Mouse (Mus musculus) mouse embryonic stem cell (cell line): ENCODE data around the gene Hapln3.

Experiments used
- in situ Hi-C, 2 experiments: fragments of 300-500 bp; cut with MboI; formaldehyde crosslinking; loops; 1 replicate in 1 of 2; 3 replicates in 1 of 2; pipeline ENCODE4 v1.14.3; 2019 to 2020; ENCODE audit warnings: low sequenced_read_pairs in 2 of 2, low pct_unique_long_range_greater_than_20kb in 1 of 2, mixed read lengths in 1 of 2; ENCODE audit not compliant: unreplicated experiment in 1 of 2

The Hapln3 gene

DNA sequence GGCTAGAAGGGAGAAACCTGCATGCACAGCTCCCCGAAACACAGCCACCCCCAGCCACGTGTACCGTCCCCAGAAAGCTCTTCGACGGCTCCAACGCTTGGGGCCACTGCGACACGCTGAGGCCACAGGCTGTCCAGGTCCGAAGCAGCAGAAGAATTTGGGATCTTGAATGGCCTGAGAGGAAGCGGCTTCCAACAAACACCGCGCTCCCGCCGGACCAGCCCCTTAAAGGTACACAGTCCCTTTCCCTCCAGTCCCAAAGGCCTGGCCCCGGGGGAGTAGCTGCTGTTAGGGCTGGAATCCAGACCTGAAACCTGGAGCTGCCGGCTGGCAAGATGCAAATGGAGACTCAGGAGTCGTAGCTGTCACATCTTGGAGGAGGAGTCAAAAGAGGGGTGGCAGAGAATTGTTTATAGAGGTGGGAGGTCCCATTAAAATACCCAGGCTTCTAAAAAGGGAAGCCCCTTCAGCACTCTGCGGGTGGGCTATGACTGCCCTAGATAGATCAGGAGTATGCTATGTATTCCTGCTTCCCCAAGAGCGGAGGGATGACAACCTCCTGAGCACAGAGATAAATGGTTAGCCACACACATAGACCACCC, at the start of gene Hapln3:
TSS of gene Hapln3 (minus strand) at position 176 of the 602 bp plus-strand sequence.
- in situ Hi-C loops: loop anchor here (10.0 to 25.0 kb wide), 2 partner anchors 224 to 231 kb away; no protein-coding TSS in a partner anchor

DNA sequence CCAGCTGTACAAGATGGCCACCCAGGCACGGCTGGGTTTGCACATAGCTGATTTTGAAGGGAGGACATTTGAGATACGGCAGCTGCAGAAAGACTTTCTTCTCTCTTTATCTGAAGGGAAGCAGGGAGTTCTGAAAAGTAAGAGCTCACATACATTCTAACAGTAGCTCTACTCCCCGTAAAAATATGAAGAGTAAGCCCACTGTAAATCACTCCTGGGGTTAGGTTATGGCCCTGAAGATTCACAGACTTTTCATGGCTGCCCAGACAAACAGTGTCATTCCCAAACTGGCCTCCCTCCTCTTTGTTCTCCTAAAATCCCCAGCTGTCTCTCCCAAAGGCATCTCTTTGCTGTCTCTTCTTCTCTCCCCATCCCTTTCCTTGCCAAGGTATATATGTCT, 43.0 kb upstream of the Hapln3 start:
- in situ Hi-C loops: no loop called here

DNA sequence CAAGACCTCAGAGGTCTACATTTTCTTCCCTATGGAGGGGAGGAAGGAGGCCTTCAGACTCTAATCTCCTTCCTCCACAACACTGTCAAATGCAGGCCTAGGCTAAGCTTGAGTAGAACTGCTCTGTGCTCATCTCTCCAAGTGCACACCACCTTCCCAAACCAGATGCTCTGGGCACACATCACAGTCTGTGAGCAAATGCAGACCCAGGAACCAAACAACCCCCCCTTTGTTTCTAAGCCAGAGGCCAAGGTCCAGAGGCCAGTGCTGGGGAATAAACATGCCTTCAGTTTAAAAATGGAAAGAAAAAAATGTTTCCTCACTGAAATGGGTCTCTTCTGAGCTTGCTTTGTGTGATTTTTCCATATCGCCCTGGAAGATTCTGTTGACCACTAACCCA, 41.0 kb upstream of the Hapln3 start:
- in situ Hi-C loops: no loop called here

- in situ Hi-C loops: no loop called here
Observed at GRCm38 (mm10) chr7:79167006-79167562, 36.3 kb upstream of the Hapln3 start.

DNA sequence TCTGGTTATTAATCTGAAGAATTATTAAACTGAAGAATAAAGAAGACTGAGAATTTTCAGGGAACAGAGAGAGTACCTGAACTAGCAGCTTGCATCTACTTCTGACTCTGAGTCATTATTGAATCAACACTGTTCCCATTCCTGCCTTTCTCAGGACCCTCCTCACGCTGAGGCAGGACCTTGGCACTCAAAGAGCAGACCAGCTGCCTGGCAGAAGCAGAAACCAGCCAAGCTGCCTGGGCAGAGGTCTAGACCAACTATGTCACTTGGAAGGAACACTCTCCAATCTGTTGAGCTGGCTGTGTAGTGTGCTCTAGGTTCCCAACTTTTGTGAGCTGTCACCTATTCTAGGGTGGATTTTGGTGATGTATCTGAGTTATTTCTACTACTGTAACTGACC, 28.6 kb upstream of the Hapln3 start:
- in situ Hi-C loops: no loop called here

DNA sequence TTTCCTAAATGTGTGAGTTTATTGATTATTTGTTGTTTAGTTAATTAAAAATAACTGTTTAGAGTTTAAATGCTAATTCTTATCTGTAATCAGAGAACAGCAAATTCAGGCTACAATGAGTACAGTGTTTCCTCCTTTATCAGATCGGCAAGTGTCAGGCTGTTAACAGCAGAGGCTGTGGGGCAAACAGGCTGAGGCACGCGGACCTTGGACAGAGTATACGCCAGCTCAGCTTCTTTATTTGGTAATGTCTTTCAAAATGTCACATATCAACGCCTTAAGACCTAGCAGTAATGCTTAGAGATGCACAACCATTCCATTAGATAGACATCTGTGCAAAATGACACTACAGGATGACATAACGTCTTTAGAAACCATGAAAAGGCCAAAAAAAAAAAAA, 18.7 kb upstream of the Hapln3 start:
- in situ Hi-C loops: loop anchor here (10.0 to 25.0 kb wide), 2 partner anchors 75 to 213 kb away; no protein-coding TSS in a partner anchor

DNA sequence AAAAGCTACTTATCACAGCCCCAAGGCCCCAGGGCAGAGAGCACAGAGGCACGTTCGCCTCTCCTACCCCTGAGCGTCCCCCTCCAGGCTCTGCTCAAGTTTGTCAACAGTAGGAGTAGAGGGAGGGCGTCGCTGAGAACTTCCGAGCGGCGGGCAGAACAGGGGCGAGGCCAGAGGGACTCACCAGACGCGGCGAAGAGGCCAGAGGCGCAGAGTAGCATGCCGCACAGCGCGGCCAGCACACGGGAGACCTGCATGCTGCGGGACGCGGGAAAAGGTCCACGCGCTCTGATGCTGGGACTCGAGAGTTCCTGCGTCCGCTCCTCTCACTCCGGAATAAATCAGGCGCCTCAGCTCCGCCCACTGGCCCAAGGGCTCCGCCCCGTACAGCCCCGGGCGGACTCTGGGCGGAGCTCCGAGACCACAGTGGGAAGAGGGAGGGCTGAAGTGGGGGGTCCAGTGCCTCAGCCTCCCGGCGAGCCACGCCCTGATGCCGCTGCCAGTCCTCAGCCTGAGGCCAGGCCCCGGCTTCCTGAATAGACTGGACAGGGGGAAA, 18.0 kb upstream of the Hapln3 start, which contains the start of gene Mfge8:
TSS of gene Mfge8 (minus strand) at position 350 of the 556 bp plus-strand sequence.
- in situ Hi-C loops: loop anchor here (10.0 to 25.0 kb wide), 2 partner anchors 76 to 214 kb away; no protein-coding TSS in a partner anchor

DNA sequence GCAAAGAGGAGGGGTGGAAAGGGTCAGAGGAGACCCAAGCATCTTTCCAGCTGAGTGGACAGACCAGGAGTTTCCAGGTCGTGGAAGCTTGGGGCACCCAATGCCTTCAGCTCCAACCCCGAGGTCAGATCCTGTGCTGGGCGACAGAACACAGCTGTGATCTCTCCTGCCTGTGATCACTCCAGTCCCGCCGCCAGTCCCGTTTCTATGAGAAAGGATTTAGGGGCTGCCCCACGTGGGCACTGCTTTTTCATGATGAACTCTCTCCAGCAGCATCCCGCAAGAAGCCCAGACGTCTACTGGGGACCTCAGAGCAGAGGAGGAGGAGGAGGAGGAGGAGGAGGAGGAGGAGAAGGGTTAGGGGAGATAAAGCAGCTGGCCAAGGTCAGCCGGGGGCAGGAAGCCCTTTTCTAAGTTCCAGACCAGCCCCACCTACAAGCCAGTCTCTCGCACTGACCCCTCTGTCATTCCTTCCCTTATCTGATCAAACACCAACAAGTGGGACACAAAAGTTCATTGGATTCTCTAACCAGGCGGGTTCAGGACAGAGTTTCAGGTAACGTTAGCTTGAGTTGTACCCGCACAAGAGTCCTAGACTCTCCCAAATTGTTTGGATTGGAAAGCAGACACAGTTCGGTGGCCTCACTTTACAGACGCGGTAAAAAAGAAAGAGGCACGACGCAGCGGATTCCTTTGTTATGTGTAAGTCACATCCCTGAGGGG, 17.3 kb upstream of the Hapln3 start:
- in situ Hi-C loops: loop anchor here (10.0 to 25.0 kb wide), 2 partner anchors 77 to 214 kb away; no protein-coding TSS in a partner anchor

DNA sequence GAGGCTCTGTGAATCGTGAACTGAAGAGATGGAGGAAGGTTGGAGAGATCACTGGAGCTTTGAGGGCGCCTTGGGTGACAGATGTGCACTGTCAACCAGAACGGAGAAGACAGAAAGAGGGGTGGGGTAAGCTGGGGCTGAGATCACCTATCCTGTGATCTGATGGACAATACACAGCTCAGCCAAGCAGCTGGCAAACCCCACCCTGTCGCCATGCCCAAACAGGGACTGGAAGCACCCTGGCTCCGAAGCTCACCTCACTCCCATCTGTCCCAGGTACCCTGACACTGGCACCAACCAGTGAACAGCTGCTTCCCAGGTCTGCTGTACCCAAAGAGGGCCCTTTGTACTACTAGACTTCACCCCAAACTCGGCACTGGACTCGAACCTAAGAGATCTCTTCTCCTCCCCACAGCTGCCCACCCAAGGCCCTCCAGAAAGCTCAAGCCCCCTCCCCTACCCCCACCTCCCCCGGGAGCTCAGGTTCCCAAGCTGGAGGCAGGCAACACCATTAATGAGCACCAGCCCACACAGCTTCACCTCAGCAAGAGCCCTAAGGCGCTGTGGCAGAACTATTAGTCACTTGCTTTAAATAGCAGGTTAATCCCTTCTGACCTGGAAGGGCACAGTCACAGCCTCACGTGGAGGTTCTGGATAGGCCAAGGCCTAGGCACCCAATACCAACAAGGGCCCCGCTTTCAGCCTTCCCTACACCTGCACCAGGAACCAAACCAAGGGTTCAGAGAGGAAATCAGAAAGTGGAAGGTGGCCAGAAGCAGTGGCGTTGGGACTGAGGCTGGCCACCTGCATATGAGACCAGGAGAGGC, 16.4 kb upstream of the Hapln3 start:
- in situ Hi-C loops: loop anchor here (10.0 to 25.0 kb wide), 2 partner anchors 78 to 215 kb away; no protein-coding TSS in a partner anchor

GRCm38 (mm10) chr7:79140897-79141296, 10.1 kb upstream of the Hapln3 start:
- in situ Hi-C loops: loop anchor here (10.0 to 25.0 kb wide), 2 partner anchors 84 to 221 kb away; no protein-coding TSS in a partner anchor

- in situ Hi-C loops: loop anchor here (5.0 to 25.0 kb wide), 5 partner anchors 85 to 222 kb away; no protein-coding TSS in a partner anchor
Observed at GRCm38 (mm10) chr7:79139891-79140591, 9.2 kb upstream of the Hapln3 start.

DNA sequence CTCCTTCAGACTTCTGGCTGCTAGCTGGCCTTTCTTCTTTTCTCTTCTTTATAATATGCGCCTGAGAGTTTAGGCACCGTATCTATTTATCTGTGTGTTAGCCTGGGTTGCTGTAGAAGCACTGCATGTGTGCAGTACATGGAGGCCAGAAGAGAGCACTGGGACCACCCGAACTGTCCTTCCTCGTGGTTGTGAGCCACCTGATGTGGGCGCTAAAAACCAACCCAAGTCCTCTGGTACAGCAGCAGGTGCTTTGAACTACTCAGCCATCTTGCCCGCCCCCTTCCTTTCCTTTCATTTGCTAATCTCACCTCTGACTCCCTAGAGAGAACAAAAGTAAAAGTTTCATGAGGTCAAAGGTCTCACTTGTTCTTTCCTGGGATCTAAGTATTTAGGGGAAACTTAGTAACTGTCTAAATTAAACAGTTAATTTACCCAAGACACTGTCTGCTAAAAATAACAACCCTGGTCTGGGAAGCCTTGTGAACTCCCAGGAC, 8.6 kb upstream of the Hapln3 start:
- in situ Hi-C loops: loop anchor here (5.0 to 25.0 kb wide), 4 partner anchors 88 to 223 kb away; no protein-coding TSS in a partner anchor

GRCm38 (mm10) chr7:79133391-79133790, 2.6 kb upstream of the Hapln3 start:
- in situ Hi-C loops: loop anchor here (10.0 to 25.0 kb wide), 2 partner anchors 221 to 229 kb away; no protein-coding TSS in a partner anchor

GRCm38 (mm10) chr7:79130385-79130784, 433 bp downstream of the Hapln3 start:
- in situ Hi-C loops: loop anchor here (10.0 to 25.0 kb wide), 2 partner anchors 224 to 232 kb away; no protein-coding TSS in a partner anchor

GRCm38 (mm10) chr7:79129883-79130282, 935 bp downstream of the Hapln3 start:
- in situ Hi-C loops: loop anchor here (10.0 to 25.0 kb wide), 2 partner anchors 225 to 232 kb away; no protein-coding TSS in a partner anchor

DNA sequence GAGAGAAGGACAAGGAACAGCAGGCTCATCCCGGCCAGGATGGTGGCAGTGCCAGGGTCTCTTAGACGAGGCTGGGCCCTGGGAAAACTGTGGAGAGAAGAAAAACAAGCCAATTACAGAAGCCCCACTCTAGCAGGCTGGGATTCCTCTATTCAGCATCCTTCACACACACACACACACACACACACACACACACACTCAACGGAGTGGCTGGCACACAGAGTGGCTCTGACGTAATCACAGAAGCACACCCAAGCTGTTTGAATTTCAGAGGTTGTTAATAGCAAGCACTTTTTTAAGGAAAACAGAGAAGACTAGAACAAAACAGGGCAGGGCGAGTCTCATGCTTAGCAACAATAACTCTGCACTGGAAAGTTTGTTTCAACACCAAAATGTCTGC, 7.4 kb downstream of the Hapln3 start:
- in situ Hi-C loops: no loop called here

DNA sequence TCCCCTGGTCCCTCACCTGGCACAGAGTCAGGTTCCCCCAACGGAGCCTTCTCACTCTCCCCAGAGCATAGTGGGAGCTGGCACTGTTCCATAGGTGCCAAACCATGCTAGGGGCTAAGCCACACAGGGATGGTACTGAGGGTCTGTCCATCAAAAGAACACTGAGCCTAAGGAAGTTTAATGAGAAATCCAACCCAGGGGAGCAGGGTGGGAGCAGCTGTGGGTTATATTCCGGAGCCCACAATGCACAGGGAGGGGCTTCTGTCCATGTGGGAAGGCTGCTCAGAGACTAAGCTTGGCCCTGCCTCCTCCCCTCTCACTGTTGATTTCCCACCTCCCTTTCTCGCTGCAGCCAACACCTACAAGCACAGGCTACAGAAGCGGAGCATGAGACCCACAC, 17.0 kb downstream of the Hapln3 start:
- in situ Hi-C loops: no loop called here
